ENCODE assay signal across 28 mouse cellular contexts in genomic region chr9:123187589-123187988, GRCm38 (mm10). TPM values are rescaled to one million over a fixed set of nuclear protein-coding genes. Genes with fewer than 3 reads are reported as not detected.
A peak's percentile ranks its signal among the peaks of the same experiment; 100 is the strongest.
DNase-seq lines count a peak whose midpoint lies in the region; ATAC-seq and TF ChIP-seq lines count a peak whose summit lies in the region.
"Had no signal": no experiment of that assay in that cellular context is flagged by ENCODE, and none has a peak within 500 bp of the region (broad histone marks: within the 10 kb centered on the region; RNA-seq: fewer than 3 reads in every experiment).

No protein-coding gene starts in this region.

- H3K27ac ChIP-seq in kidney, adult 2 months (ENCODE audit: insufficient read depth, low read depth, low read length): no peak overlapping the region
- peak overlapping the region; percentile 75 for H3K27ac ChIP-seq in macrophage
- H3K27ac ChIP-seq in left cerebral cortex, adult 2 months: no peak overlapping the region
- H3K27ac ChIP-seq: embryonic facial prominence, embryonic 15.5 days; forebrain, embryonic 15.5 days; hindbrain, embryonic 10.5 days; limb, embryonic 15.5 days; liver, embryonic 15.5 days; midbrain, embryonic 13.5 days; neural tube, embryonic 12.5 days had no signal

- H3K4me1 ChIP-seq in kidney, adult 2 months (ENCODE audit: control insufficient read depth, insufficient read depth, low read length): peaks cover 11% of the 10 kb centered on the region; the same call in 1 of the 2 replicates
- H3K4me1 ChIP-seq: embryonic facial prominence, embryonic 15.5 days; forebrain, embryonic 15.5 days; hindbrain, embryonic 10.5 days; limb, embryonic 15.5 days; liver, embryonic 15.5 days; midbrain, embryonic 13.5 days; neural tube, embryonic 12.5 days had no signal

- no peaks in the 10 kb centered on the region for H3K36me3 ChIP-seq in kidney, adult 2 months (ENCODE audit: control insufficient read depth, insufficient read depth, low read length)
- no peaks in the 10 kb centered on the region for H3K36me3 ChIP-seq in macrophage (ENCODE audit: inconsistent target)
- H3K36me3 ChIP-seq: embryonic facial prominence, embryonic 15.5 days; forebrain, embryonic 15.5 days; hindbrain, embryonic 10.5 days; limb, embryonic 15.5 days; liver, embryonic 15.5 days; midbrain, embryonic 13.5 days; neural tube, embryonic 12.5 days had no signal

- TF ChIP-seq POLR2A in kidney, adult 2 months (IDR thresholded peaks at IDR 0.05; ENCODE audit: low read depth, low read length): no peak

- H3K4me3 ChIP-seq in kidney, adult 2 months (ENCODE audit: insufficient read depth, low read depth, low read length): no peak overlapping the region
- H3K4me3 ChIP-seq in macrophage (ENCODE audit: inconsistent target): no peak overlapping the region
- no peak overlapping the region for H3K4me3 ChIP-seq in left cerebral cortex, adult 2 months
- H3K4me3 ChIP-seq: embryonic facial prominence, embryonic 15.5 days; forebrain, embryonic 15.5 days; hindbrain, embryonic 10.5 days; limb, embryonic 15.5 days; liver, embryonic 15.5 days; midbrain, embryonic 13.5 days; neural tube, embryonic 12.5 days had no signal

- H3K27me3 ChIP-seq in kidney, adult 2 months (replicated peaks; ENCODE audit: control insufficient read depth, insufficient read depth, low read length): no peaks in the 10 kb centered on the region
- H3K27me3 ChIP-seq: embryonic facial prominence, embryonic 15.5 days; forebrain, embryonic 15.5 days; limb, embryonic 15.5 days; liver, embryonic 15.5 days; midbrain, embryonic 13.5 days; neural tube, embryonic 12.5 days had no signal

- no peak for TF ChIP-seq CTCF in kidney, adult 2 months (conservative IDR thresholded peaks at IDR 0.05; ENCODE audit: insufficient read depth, insufficient read length, low read depth, low read length)
- no peak for TF ChIP-seq CTCF in left cerebral cortex, adult 2 months (IDR thresholded peaks at IDR 0.05)

- peak; percentile 25 for DNase-seq in kidney, adult 2 months
- DNase-seq in kidney, postnatal 25 days: no peak
- peak; percentile 66 for DNase-seq in Muller cell, postnatal 12 days (ENCODE audit: inconsistent ontology term)
- no peak for DNase-seq in left cerebral cortex, adult 18-20 months (ENCODE audit: low spot score in 2 of 2)
- no peak for DNase-seq in testis, postnatal 10 days (ENCODE audit: low spot score)
- no peak for DNase-seq in left cerebral cortex, adult 2 months (ENCODE audit: extremely low spot score in 1 of 2, low spot score in 2 of 2)
- DNase-seq: adrenal gland, postnatal 14 days; cerebellum, adult 8-10 months; layer of hippocampus, adult 9-11 months; left cerebral cortex, postnatal 4 days; right cerebral cortex, postnatal 25 days; thymus, postnatal 25 days had no signal

- H3K79me2 ChIP-seq in macrophage (ENCODE audit: inconsistent target): no peaks in the 10 kb centered on the region

- intact Hi-C loops in left cerebral cortex, adult 2 months (cut with DNase I): no loop called here

- WGBS in kidney, adult 2 months: 78% methylated on average over 5 of the region's 5 CpGs
- 88% methylated on average over 5 of the region's 5 CpGs for WGBS in macrophage (ENCODE audit: missing documents)

- peak; percentile 56 for ATAC-seq in common myeloid progenitor, adult 5-6 weeks (replicated peaks; ENCODE audit: low read depth, poor library complexity, severe bottlenecking)
- ATAC-seq: CD4-positive, CD25-positive, alpha-beta regulatory T cell, adult 4 months; forebrain, embryonic 15.5 days; hindbrain, embryonic 16.5 days; intestine, embryonic 16.5 days; midbrain, embryonic 13.5 days had no signal

RNA-seq across cellular contexts. Expression of gene Cdcp1, which starts 28.2 kb away (rescaled TPM):
- 17.9 and 22.4 TPM in 2 replicates for polyA plus RNA-seq in kidney, adult 2 months (2012; rRNA removed)
- 0.27 and 0.39 TPM in 2 replicates for total RNA-seq in common myeloid progenitor, adult 5-6 weeks (2017)
- total RNA-seq in macrophage (2018; cell fraction: chromatin; rRNA removed): not detected
- under 1 TPM in 6 of 26 experiments, not detected in 20; 0.03 to 0.05 (median 0.04) TPM for total RNA-seq in macrophage (2018; cell fraction: cytosol; rRNA removed)
- under 1 TPM in 1 of 26 experiments, not detected in 25; 0.29 TPM for total RNA-seq in macrophage (2018; cell fraction: nucleus; rRNA removed)
- 0.06 TPM in 1 of 3 replicates, not detected in the others for polyA plus RNA-seq in macrophage (2018)
- under 1 TPM; 0.30 to 0.35 TPM for total RNA-seq in left cerebral cortex, adult 18-20 months (2021)
- under 1 TPM in 1 of 2 experiments, not detected in 1; 0.29 TPM for total RNA-seq in left cerebral cortex, adult 2 months (2021)
- total RNA-seq: gastrocnemius, adult 8-10 months; granulocyte monocyte progenitor cell, adult 5-6 weeks had no signal

RNA-seq across cellular contexts. Expression of gene Clec3b, which starts 36.8 kb away (rescaled TPM):
- polyA plus RNA-seq in kidney, adult 2 months (2012; rRNA removed): 16.2 and 24.9 TPM in 2 replicates
- 2.1 TPM in 1 of 2 replicates, not detected in the other for total RNA-seq in common myeloid progenitor, adult 5-6 weeks (2017)
- total RNA-seq in macrophage (2018; cell fraction: chromatin; rRNA removed): under 1 TPM in 1 of 26 experiments, not detected in 25; 0.76 TPM
- under 1 TPM in 1 of 26 experiments, not detected in 25; 0.10 TPM for total RNA-seq in macrophage (2018; cell fraction: cytosol; rRNA removed)
- total RNA-seq in macrophage (2018; cell fraction: nucleus; rRNA removed): under 1 TPM in 1 of 26 experiments, not detected in 25; 0.74 TPM
- not detected in 3 replicates for polyA plus RNA-seq in macrophage (2018)
- 1 to 10 TPM; 2.7 to 3.4 TPM for total RNA-seq in left cerebral cortex, adult 18-20 months (2021)
- total RNA-seq in left cerebral cortex, adult 2 months (2021): 1 to 10 TPM; 2.6 to 3.1 TPM
- total RNA-seq: ES-E14; granulocyte monocyte progenitor cell, adult 5-6 weeks had no signal
- polyA plus RNA-seq: CD4-positive, CD25-positive, alpha-beta regulatory T cell, adult 4 months; hindbrain, embryonic 10.5 days; kidney, embryonic 14.5 days; liver, embryonic 15.5 days; midbrain, embryonic 13.5 days; neural tube, embryonic 12.5 days had no signal

Comparison
In these comparisons a context has a peak if more than half of its experiments do, and no peak if none do; other contexts are left out.
1. DNase-seq: peak in kidney, adult 2 months (single experiment) and Muller cell, postnatal 12 days (single experiment); none in kidney, postnatal 25 days (0 of 2), left cerebral cortex, adult 18-20 months (0 of 2), testis, postnatal 10 days (single experiment) and left cerebral cortex, adult 2 months (0 of 2).